Mouse (Mus musculus) midbrain, embryonic 12.5 days (tissue): Measurements from ENCODE around the gene Amotl2. TPM values are rescaled to one million over a fixed set of nuclear protein-coding genes. Genes with fewer than 3 reads are reported as not detected.
A peak's percentile ranks its signal among the peaks of the same experiment; 100 is the strongest.

Experiments used
- ATAC-seq: fragments of 200-750 bp; cut with Nextera tagmentation; 2 replicates; pipeline ENCODE4 v1.8.0; 2017; ENCODE audit warnings: low read depth, moderate TSS enrichment, moderate library complexity; ENCODE audit not compliant: low FRiP score
- H3K27ac ChIP-seq: fragments of 300-500 bp; sonication (generic); replicated peaks from 2 replicates; pipeline ENCODE4 v1.5.1; 2016; ENCODE audit warnings: mild to moderate bottlenecking
- H3K27me3 ChIP-seq: fragments of 300-500 bp; sonication (generic); 2 replicates; pipeline ENCODE4 v1.6.1; 2016; ENCODE audit warnings: mild to moderate bottlenecking
- H3K36me3 ChIP-seq: fragments of 300-500 bp; sonication (generic); 2 replicates; pipeline ENCODE4 v1.6.1; 2016
- H3K4me1 ChIP-seq: fragments of 300-500 bp; sonication (generic); 2 replicates; pipeline ENCODE4 v1.6.1; 2016
- H3K4me2 ChIP-seq: fragments of 300-500 bp; sonication (generic); replicated peaks from 2 replicates; pipeline ENCODE4 v1.6.1; 2016; ENCODE audit warnings: mild to moderate bottlenecking, moderate library complexity
- H3K4me3 ChIP-seq: fragments of 300-500 bp; sonication (generic); 2 replicates; pipeline ENCODE4 v1.5.1; 2016; ENCODE audit warnings: mild to moderate bottlenecking
- H3K9ac ChIP-seq: fragments of 300-500 bp; sonication (generic); replicated peaks from 2 replicates; pipeline ENCODE4 v1.6.1; 2016; ENCODE audit warnings: mild to moderate bottlenecking, moderate library complexity
- H3K9me3 ChIP-seq: fragments of 300-500 bp; sonication (generic); 2 replicates; pipeline ENCODE4 v1.6.1; 2016; ENCODE audit warnings: mild to moderate bottlenecking
- WGBS: fragments of 180-500 bp; shearing (Covaris S2); methylation state at CpG from one replicate; pipeline ENCODE4 v1.1.7; 2016; 5-methylcytosine and 5-hydroxymethylcytosine counted together
- polyA plus RNA-seq: library from polyadenylated mRNA; unstranded; fragments of >200 nt; fragmentation: Nextera tagmentation; extraction: Ambion mirVana; gene quantifications from 2 replicates; pipeline ENCODE4 v1.2.1, GENCODE M21; 2016

The Amotl2 gene
- polyA plus RNA-seq, 1 experiment from 2014 or later, result 108 TPM

DNA sequence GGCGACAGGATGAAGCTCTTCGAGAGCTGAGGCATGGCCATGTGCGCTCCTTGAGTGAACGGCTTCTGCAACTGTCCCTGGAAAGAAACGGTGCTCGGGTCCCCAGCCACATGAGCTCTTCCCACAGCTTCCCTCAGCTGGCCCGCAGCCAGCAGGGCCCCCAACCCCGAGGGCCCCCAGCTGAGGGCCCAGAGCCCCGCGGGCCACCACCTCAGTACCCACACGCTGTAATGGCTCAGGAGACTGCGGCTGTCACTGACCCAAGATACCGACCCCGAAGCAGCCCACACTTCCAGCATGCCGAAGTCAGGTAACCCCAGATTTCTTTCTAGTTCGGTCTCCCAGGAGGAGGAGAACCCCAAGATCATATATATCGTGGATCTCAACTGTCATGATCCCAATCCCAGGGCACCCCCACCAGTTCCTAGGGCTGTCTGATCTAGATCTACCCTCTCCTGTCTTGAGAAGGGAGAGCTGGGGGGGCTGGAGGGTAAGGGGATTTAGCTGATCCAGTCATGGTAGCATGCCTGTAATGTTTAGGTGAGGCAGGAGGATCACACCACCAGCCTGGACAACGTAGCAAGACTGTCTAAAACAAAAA lies 4.2 kb downstream of the Amotl2 start:
- H3K9ac ChIP-seq, result peak overlapping the region; percentile 92
- peaks cover 58% of the 10 kb centered on the region for H3K36me3 ChIP-seq
- no peaks in the 10 kb centered on the region for H3K9me3 ChIP-seq
- peaks cover 2% of the 10 kb centered on the region for H3K27me3 ChIP-seq
- H3K4me2 ChIP-seq, result peak overlapping the region; percentile 66
- no peak for ATAC-seq
- 66% methylated on average over 18 of the region's 18 CpGs for WGBS
- peak overlapping the region; percentile 81 for H3K4me3 ChIP-seq
- H3K4me1 ChIP-seq, result peaks cover 82% of the 10 kb centered on the region
- peak overlapping the region; percentile 55 for H3K27ac ChIP-seq

DNA sequence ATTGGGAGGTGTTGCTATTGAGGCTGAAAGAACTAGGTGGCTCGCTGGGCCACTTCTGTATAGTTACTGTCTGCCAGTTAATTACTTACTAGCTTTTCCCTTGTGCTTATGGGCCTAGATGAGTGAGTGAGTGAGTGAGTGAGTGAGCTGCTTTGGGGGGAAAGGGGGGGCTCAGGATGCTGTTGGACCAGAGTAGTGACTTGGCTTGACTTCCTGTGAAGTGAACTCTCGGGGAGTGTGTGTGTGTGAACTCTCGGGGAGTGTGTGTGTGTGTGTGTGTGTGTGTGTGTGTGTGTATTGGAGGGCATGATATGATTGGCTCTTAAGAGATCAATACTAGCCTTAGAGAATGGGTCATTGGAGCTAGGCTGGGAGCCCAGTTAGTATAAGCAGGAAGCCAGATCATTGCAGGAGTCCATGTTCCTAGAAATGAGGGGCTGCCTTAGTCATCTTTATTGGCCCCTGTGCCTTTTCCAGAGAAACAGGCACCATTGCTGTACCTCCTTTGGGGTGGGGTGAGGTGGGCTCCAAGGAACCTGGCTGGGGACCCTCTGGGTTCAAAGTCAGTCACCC lies 5.0 kb downstream of the Amotl2 start:
- H3K27ac ChIP-seq, result peak overlapping the region; percentile 79; the same call in 1 of the 2 replicates
- H3K9ac ChIP-seq, result peak overlapping the region; percentile 92
- peaks cover 67% of the 10 kb centered on the region for H3K36me3 ChIP-seq
- ATAC-seq, result no peak
- H3K4me2 ChIP-seq, result peak overlapping the region; percentile 66
- WGBS, result 50% methylated on average over 3 of the region's 3 CpGs
- H3K4me1 ChIP-seq, result peaks cover 84% of the 10 kb centered on the region
- no peaks in the 10 kb centered on the region for H3K27me3 ChIP-seq
- no peaks in the 10 kb centered on the region for H3K9me3 ChIP-seq
- peak overlapping the region; percentile 81 for H3K4me3 ChIP-seq

DNA sequence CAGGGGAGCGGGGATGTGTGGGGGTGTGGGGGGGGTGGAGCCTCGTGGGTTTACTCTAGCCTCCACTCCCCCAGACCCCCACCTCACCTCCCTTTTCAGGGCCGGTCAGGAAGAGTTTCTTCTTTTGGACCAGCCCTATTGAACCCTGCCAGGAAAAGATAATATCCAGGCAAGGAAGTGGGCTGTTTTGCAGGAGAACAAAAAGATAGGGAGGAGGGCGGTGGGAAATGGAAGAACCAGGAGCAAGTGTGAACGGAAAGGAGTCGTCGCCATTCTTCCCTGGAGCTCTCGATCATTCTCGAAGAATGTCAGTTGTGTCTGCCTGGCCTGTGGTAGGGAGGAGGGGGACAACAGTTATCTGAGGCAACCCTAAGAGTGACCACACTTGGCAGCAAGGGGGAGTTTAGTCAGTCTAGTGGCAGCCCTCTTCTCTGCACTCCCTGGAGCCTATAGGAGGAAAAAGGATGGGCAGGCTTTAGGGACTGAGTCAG lies 5.6 kb downstream of the Amotl2 start:
- no peak for ATAC-seq
- Histone ChIP-seq H3K9me3 (no peaks in the 10 kb centered on the region), H3K27me3 (no peaks in the 10 kb centered on the region), H3K4me2 (peak overlapping the region; percentile 66), H3K9ac (peak overlapping the region; percentile 92), H3K4me1 (peaks cover 84% of the 10 kb centered on the region), H3K4me3 (peak overlapping the region; percentile 81), H3K36me3 (peaks cover 73% of the 10 kb centered on the region), H3K27ac (peak overlapping the region; percentile 79; the same call in 1 of the 2 replicates)
- WGBS, result 48% methylated on average over 9 of the region's 9 CpGs

DNA sequence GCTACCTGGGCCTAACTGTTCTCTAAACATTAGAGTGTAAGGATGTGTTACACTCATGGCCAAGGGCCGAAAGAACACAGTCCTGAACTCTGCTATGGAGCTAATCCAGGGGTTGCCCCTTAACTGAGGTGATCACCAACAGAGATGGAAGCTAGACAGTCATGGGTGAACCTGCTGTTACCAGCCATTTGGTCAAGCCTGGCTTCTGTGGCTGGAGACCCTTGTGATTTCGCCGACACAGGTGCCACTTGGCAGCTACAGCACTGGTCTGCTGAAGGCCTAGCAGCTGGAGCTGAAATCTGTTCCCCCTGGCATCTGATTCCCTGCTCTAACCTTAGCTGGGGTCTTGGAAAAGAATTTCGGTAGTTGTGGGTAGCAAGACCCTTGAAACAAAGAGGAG lies 6.3 kb downstream of the Amotl2 start:
- Histone ChIP-seq H3K4me1 (peaks cover 82% of the 10 kb centered on the region), H3K9ac (peak overlapping the region; percentile 92; the same call in 1 of the 2 replicates), H3K4me3 (peak overlapping the region; percentile 81), H3K9me3 (no peaks in the 10 kb centered on the region), H3K27me3 (no peaks in the 10 kb centered on the region), H3K36me3 (peaks cover 79% of the 10 kb centered on the region), H3K27ac (peak overlapping the region; percentile 79), H3K4me2 (peak overlapping the region; percentile 66)
- WGBS, result 83% methylated on average over 4 of the region's 4 CpGs
- no peak for ATAC-seq

DNA sequence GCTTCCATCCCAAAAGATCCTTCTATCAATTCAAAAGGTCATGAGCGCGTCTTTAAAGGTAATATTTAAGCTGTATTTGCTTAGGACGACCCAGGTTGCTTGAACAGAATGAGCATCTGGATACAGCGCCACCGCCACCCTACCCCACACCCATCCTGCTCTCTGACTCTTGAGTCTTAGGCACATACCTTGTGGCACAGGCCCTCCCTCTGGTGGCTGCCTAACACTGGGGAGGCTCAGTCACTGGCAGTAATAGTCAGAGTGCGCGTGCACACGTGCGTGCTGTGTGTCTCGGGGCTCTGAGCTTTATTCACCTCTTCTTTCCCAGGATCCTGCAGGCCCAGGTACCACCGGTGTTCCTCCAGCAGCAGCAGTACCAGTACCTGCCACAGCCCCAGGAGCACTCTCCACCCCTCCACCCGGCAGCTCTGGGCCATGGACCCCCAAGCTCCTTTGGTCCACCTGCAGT lies 6.8 kb downstream of the Amotl2 start:
- Histone ChIP-seq H3K9me3 (no peaks in the 10 kb centered on the region), H3K27me3 (no peaks in the 10 kb centered on the region), H3K36me3 (peaks cover 85% of the 10 kb centered on the region), H3K27ac (peak overlapping the region; percentile 79), H3K9ac (peak overlapping the region; percentile 54; the same call in 1 of the 2 replicates), H3K4me1 (peaks cover 82% of the 10 kb centered on the region), H3K4me3 (no peak overlapping the region), H3K4me2 (peak overlapping the region; percentile 66)
- ATAC-seq, result no peak
- 88% methylated on average over 12 of the region's 12 CpGs for WGBS

DNA sequence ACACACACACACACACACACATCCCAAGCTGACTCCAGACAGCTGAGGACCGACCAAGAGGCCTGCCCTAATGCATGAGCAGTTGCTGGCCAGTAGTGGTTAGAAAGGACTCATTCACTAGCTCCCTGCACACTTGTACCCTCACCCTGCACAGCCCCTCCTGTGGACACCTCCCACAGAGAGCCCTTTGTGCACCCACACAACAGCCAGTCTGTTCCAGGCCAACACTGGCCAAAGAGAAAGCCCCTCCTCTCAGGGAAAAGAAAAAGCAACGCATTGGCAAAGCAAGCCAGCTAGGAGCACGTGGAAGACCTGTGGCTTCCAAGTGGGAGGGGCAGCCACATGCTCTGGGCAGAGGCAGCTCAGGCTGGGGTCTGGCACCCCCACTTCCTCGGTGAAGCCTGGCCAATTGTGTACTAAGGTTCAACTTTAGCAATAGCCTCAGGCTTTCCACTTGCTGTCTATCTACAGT lies 7.6 kb downstream of the Amotl2 start:
- H3K4me3 ChIP-seq, result 0 out of 2 replicates have a peak overlapping the region, but pooled peaks have one; percentile 0
- 31% methylated on average over 4 of the region's 4 CpGs for WGBS
- H3K27ac ChIP-seq, result peak overlapping the region; percentile 79
- H3K4me1 ChIP-seq, result peaks cover 81% of the 10 kb centered on the region
- no peaks in the 10 kb centered on the region for H3K9me3 ChIP-seq
- peak; percentile 76 for ATAC-seq
- H3K9ac ChIP-seq, result 0 out of 2 replicates have a peak overlapping the region, but pooled peaks have one; percentile 54
- H3K36me3 ChIP-seq, result peaks cover 92% of the 10 kb centered on the region
- no peak overlapping the region for H3K4me2 ChIP-seq
- H3K27me3 ChIP-seq, result no peaks in the 10 kb centered on the region

DNA sequence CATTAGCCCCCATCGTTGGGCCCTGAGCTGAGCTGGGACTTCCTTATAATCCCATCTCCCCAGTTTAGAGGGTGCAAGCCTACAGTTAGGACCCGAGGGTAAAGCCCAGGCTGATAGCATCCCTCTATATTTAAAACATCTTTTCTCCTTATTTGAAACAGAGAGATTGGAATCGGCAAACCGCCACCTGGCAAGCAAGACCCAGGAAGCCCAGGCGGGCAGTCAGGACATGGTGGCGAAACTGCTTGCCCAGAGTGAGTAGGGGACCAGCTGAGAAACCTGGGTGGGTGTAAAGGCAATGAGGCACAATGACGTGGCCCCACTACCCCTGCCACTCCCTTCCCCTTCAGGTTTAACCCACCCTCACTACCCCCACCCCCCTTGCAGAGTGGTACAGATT lies 8.5 kb downstream of the Amotl2 start:
- ATAC-seq, result no peak
- peak overlapping the region; percentile 79; the same call in 1 of the 2 replicates for H3K27ac ChIP-seq

DNA sequence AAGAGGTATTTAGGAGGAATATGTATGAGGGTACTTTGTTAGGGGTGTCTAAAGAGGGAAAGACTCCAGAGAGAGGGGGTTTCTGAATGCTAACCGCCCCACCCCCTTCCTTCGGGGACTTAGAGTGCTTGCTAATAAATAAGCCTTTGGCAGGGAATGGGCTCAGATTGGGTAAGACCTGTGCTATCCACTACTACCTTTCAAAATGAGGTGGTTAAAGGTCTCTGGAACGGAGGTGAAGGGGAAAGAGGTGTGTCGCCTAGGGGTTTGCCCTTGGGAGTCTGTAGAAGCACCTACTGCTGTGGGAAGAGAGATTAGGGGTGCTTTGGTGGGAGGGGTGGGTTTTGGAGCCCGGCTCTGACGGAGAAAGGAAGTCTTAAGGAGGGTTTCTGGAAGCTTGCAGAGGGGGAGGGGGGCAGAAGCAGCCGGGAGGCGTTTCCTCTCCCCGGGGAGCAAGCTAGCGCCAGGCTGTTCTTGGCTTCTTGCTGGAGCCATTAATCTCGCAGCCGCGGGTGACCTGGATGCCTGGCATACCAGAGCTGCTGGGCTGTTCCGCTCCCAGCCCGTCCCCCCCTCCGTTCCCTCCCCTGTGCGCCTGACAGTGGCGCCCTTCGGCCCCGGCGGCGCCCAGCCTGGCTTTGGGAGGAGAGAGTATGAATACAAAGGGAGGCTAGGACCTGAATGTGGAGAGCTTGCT lies 9.6 kb downstream of the Amotl2 start:
- 1% methylated on average over 20 of the region's 22 CpGs for WGBS
- ATAC-seq, result peak; percentile 53
- H3K4me1 ChIP-seq, result peaks cover 60% of the 10 kb centered on the region
- H3K4me2 ChIP-seq, result peak overlapping the region; percentile 34
- peaks cover 100% of the 10 kb centered on the region for H3K36me3 ChIP-seq
- H3K9ac ChIP-seq, result peak overlapping the region; percentile 48; the same call in 1 of the 2 replicates
- H3K27ac ChIP-seq, result peak overlapping the region; percentile 73
- peak overlapping the region; percentile 13; the same call in 1 of the 2 replicates for H3K4me3 ChIP-seq
- no peaks in the 10 kb centered on the region for H3K9me3 ChIP-seq
- no peaks in the 10 kb centered on the region for H3K27me3 ChIP-seq

More for the DNA sequence above, 8.5 kb downstream of the Amotl2 start:
- Histone ChIP-seq H3K27me3 (no peaks in the 10 kb centered on the region), H3K4me3 (no peak overlapping the region), H3K36me3 (peaks cover 100% of the 10 kb centered on the region), H3K4me1 (peaks cover 72% of the 10 kb centered on the region), H3K9me3 (no peaks in the 10 kb centered on the region), H3K4me2 (peak overlapping the region; percentile 34; the same call in 1 of the 2 replicates), H3K9ac (no peak overlapping the region)
- 76% methylated on average over 7 of the region's 7 CpGs for WGBS

DNA sequence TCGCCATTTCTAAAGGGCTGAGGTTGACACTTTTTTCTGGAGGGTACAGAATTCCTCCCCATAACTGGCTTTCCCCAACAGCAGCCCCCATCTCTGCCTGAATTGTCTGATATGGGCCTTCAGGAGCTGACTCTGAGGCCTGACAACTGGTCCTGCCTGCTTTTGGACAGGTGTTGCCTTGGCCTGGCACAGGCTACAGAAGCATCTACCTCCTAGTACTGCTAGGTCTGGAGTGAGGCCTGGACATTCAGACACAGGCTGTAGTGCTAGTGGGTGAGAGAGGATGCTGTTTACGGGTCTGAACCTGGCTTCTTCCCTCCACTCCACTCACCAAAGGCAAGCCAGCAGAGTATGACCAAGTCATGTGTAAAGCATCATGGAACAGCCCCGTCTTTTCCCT lies 10.3 kb downstream of the Amotl2 start:
- Histone ChIP-seq H3K4me1 (peaks cover 53% of the 10 kb centered on the region), H3K27me3 (no peaks in the 10 kb centered on the region), H3K27ac (peak overlapping the region; percentile 73), H3K9me3 (no peaks in the 10 kb centered on the region), H3K9ac (peak overlapping the region; percentile 48; the same call in 1 of the 2 replicates), H3K36me3 (peaks cover 100% of the 10 kb centered on the region), H3K4me2 (0 out of 2 replicates have a peak overlapping the region, but pooled peaks have one; percentile 34), H3K4me3 (peak overlapping the region; percentile 13; the same call in 1 of the 2 replicates)
- WGBS, result 56% methylated on average over 3 of the region's 3 CpGs
- no peak for ATAC-seq

DNA sequence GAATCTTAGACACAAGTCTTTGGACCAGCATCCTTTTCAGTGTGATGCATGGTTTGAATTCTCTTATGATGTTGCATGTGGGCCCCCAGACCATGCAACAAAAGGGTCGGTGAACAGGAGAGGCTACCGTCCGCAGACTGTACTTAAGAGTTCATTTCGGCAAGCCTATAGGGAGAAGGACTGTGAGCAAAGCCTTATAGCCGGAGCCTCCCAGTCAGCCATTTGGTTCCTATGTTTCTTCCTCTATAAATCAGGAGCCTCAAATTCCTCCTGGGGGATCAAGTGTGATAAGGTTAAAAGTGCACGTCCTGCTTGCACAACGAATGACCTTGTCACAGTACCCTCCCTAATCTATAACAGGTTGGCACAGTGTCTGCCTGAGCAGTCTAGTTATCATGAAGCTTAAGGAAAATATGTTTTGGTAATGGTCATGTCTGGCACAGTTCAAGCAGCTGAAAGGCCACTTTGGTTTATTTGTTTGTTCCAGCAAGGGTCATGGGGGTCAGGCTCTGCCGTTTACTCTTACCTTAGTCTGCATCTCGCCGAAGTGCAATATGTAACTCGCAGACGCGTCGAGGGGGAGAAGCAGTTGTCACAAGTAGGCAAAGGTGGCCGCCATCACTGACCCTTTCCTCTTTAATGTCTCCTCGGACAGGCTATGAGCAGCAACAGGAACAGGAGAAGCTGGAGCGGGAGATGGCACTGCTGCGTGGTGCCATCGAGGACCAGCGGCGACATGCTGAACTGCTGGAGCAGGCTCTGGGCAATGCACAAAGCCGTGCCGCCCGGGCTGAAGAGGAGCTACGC lies 11.4 kb downstream of the Amotl2 start:
- Histone ChIP-seq H3K4me3 (no peak overlapping the region), H3K36me3 (peaks cover 100% of the 10 kb centered on the region), H3K9me3 (no peaks in the 10 kb centered on the region), H3K4me1 (peaks cover 43% of the 10 kb centered on the region), H3K4me2 (no peak overlapping the region), H3K27me3 (no peaks in the 10 kb centered on the region), H3K9ac (no peak overlapping the region), H3K27ac (no peak overlapping the region)
- no peak for ATAC-seq
- 89% methylated on average over 25 of the region's 25 CpGs for WGBS

DNA sequence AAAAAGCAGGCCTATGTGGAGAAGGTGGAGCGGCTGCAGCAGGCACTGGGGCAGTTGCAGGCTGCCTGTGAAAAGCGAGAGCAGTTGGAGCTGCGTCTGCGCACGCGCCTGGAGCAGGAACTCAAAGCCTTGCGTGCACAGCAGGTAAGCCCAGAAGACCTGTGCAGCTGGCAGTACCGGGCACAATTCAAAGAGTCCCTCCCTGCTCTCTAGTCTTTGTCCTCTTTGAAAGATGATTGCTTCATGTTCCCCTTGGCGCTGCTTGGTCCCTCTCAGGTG lies 11.9 kb downstream of the Amotl2 start:
- H3K4me1 ChIP-seq, result peaks cover 37% of the 10 kb centered on the region
- ATAC-seq, result no peak

More for the DNA sequence above, 11.9 kb downstream of the Amotl2 start:
- Histone ChIP-seq H3K9ac (no peak overlapping the region), H3K9me3 (no peaks in the 10 kb centered on the region), H3K27ac (no peak overlapping the region), H3K36me3 (peaks cover 98% of the 10 kb centered on the region), H3K4me3 (no peak overlapping the region), H3K4me2 (no peak overlapping the region), H3K27me3 (no peaks in the 10 kb centered on the region)
- WGBS, result 92% methylated on average over 9 of the region's 9 CpGs
